ENCODE assay signal across 28 mouse cellular contexts in genomic region chr17:83899588-83900152, GRCm38 (mm10). TPM values are rescaled to one million over a fixed set of nuclear protein-coding genes. Genes with fewer than 3 reads are reported as not detected.
A peak's percentile ranks its signal among the peaks of the same experiment; 100 is the strongest.
DNase-seq lines count a peak whose midpoint lies in the region; ATAC-seq and TF ChIP-seq lines count a peak whose summit lies in the region.
"Had no signal": no experiment of that assay in that cellular context is flagged by ENCODE, and none has a peak within 500 bp of the region (broad histone marks: within the 10 kb centered on the region; RNA-seq: fewer than 3 reads in every experiment).

No protein-coding gene starts in this region.

- H3K4me3 ChIP-seq in forebrain, embryonic 10.5 days: no peak overlapping the region
- no peak overlapping the region for H3K4me3 ChIP-seq in forebrain, postnatal 0 days (ENCODE audit: low read depth, low read length)
- H3K4me3 ChIP-seq in embryonic facial prominence, embryonic 15.5 days (replicated peaks): no peak overlapping the region
- no peak overlapping the region for H3K4me3 ChIP-seq in limb, embryonic 15.5 days
- H3K4me3 ChIP-seq: erythroblast, embryonic 14.5 days; heart, embryonic 15.5 days; intestine, embryonic 15.5 days; left cerebral cortex, adult 2 months; liver, embryonic 13.5 days; megakaryocyte, embryonic 14.5 days; midbrain, embryonic 15.5 days; neural tube, embryonic 12.5 days had no signal

- no peak for TF ChIP-seq CTCF in forebrain, postnatal 0 days (IDR thresholded peaks at IDR 0.05; ENCODE audit: low read depth)

- no peak for ATAC-seq in forebrain, postnatal 0 days
- ATAC-seq in embryonic facial prominence, embryonic 15.5 days (ENCODE audit: insufficient number of reproducible peaks, low FRiP score, low TSS enrichment, low read depth): no peak
- no peak for ATAC-seq in limb, embryonic 15.5 days (ENCODE audit: insufficient number of reproducible peaks, low FRiP score, low TSS enrichment, low read depth)
- ATAC-seq: forebrain, embryonic 14.5 days; hindbrain, embryonic 16.5 days; intestine, embryonic 15.5 days; midbrain, embryonic 15.5 days had no signal

- H3K27ac ChIP-seq in forebrain, embryonic 10.5 days: peak overlapping the region; percentile 2; the same call in 1 of the 2 replicates
- H3K27ac ChIP-seq in forebrain, postnatal 0 days (ENCODE audit: low read depth, low read length): no peak overlapping the region
- peak overlapping the region; percentile 52 for H3K27ac ChIP-seq in embryonic facial prominence, embryonic 15.5 days (replicated peaks)
- peak overlapping the region; percentile 61; the same call in 1 of the 2 replicates for H3K27ac ChIP-seq in limb, embryonic 15.5 days
- H3K27ac ChIP-seq: heart, embryonic 15.5 days; intestine, embryonic 15.5 days; left cerebral cortex, adult 2 months; liver, embryonic 13.5 days; midbrain, embryonic 15.5 days; neural tube, embryonic 12.5 days had no signal

- DNase-seq in forebrain, embryonic 10.5 days (ENCODE audit: extremely low spot score, low spot score): no peak
- DNase-seq in forebrain, postnatal 0 days: no peak
- peak; percentile 38 to 63 for DNase-seq in kidney, postnatal 4 days
- DNase-seq in kidney, postnatal 36 days: no peak
- no peak for DNase-seq in cerebellum, postnatal 4 days (ENCODE audit: low spot score in 2 of 2)
- no peak for DNase-seq in layer of hippocampus, adult 18-20 months (ENCODE audit: low spot score in 2 of 2)
- DNase-seq: adrenal gland, postnatal 14 days; cerebellum, adult 2 months; cerebellum, postnatal 36 days; heart, postnatal 36 days; kidney, adult 9 months; layer of hippocampus, adult 9-11 months; left cerebral cortex, postnatal 4 days; liver, embryonic 13.5 days; lung, adult 2 months; lung, postnatal 36 days; right cerebral cortex, postnatal 14 days had no signal

- no peak overlapping the region for H3K4me2 ChIP-seq in forebrain, postnatal 0 days (ENCODE audit: low read depth)
- no peak overlapping the region for H3K4me2 ChIP-seq in embryonic facial prominence, embryonic 15.5 days (replicated peaks)
- H3K4me2 ChIP-seq in limb, embryonic 15.5 days: no peak overlapping the region
- H3K4me2 ChIP-seq: heart, embryonic 15.5 days; intestine, embryonic 15.5 days; liver, embryonic 13.5 days; midbrain, embryonic 15.5 days; neural tube, embryonic 12.5 days had no signal

- no peak overlapping the region for H3K9ac ChIP-seq in forebrain, postnatal 0 days
- no peak overlapping the region for H3K9ac ChIP-seq in embryonic facial prominence, embryonic 15.5 days
- no peak overlapping the region for H3K9ac ChIP-seq in limb, embryonic 15.5 days
- H3K9ac ChIP-seq: heart, embryonic 15.5 days; intestine, embryonic 15.5 days; liver, embryonic 13.5 days; midbrain, embryonic 15.5 days; neural tube, embryonic 12.5 days had no signal

- H3K27me3 ChIP-seq in forebrain, embryonic 10.5 days (ENCODE audit: poor library complexity, severe bottlenecking): peaks cover 22% of the 10 kb centered on the region; the same call in 1 of the 2 replicates
- H3K27me3 ChIP-seq in forebrain, postnatal 0 days (ENCODE audit: insufficient read depth, low read length): no peaks in the 10 kb centered on the region; the same call in 1 of the 2 replicates
- H3K27me3 ChIP-seq in embryonic facial prominence, embryonic 15.5 days: no peaks in the 10 kb centered on the region
- H3K27me3 ChIP-seq in limb, embryonic 15.5 days: no peaks in the 10 kb centered on the region
- H3K27me3 ChIP-seq: heart, embryonic 15.5 days; intestine, embryonic 15.5 days; midbrain, embryonic 15.5 days; neural tube, embryonic 12.5 days had no signal

- no peaks in the 10 kb centered on the region for H3K9me3 ChIP-seq in forebrain, embryonic 10.5 days
- H3K9me3 ChIP-seq in forebrain, postnatal 0 days (ENCODE audit: low read length): no peaks in the 10 kb centered on the region
- H3K9me3 ChIP-seq in embryonic facial prominence, embryonic 15.5 days (replicated peaks): no peaks in the 10 kb centered on the region
- no peaks in the 10 kb centered on the region for H3K9me3 ChIP-seq in limb, embryonic 15.5 days
- H3K9me3 ChIP-seq: heart, embryonic 15.5 days; intestine, embryonic 15.5 days; liver, embryonic 13.5 days; megakaryocyte, embryonic 14.5 days; midbrain, embryonic 15.5 days; neural tube, embryonic 12.5 days had no signal

- peaks cover 44% of the 10 kb centered on the region for H3K4me1 ChIP-seq in forebrain, embryonic 10.5 days
- H3K4me1 ChIP-seq in forebrain, postnatal 0 days (ENCODE audit: insufficient read depth): no peaks in the 10 kb centered on the region
- peaks cover 70% of the 10 kb centered on the region for H3K4me1 ChIP-seq in embryonic facial prominence, embryonic 15.5 days
- H3K4me1 ChIP-seq in limb, embryonic 15.5 days: peaks cover 65% of the 10 kb centered on the region
- H3K4me1 ChIP-seq: midbrain, embryonic 15.5 days had no signal

- H3K36me3 ChIP-seq in forebrain, embryonic 10.5 days (replicated peaks): no peaks in the 10 kb centered on the region
- H3K36me3 ChIP-seq in forebrain, postnatal 0 days (ENCODE audit: insufficient read depth): no peaks in the 10 kb centered on the region
- no peaks in the 10 kb centered on the region for H3K36me3 ChIP-seq in embryonic facial prominence, embryonic 15.5 days
- no peaks in the 10 kb centered on the region for H3K36me3 ChIP-seq in limb, embryonic 15.5 days
- H3K36me3 ChIP-seq: heart, embryonic 15.5 days; intestine, embryonic 15.5 days; liver, embryonic 13.5 days; midbrain, embryonic 15.5 days; neural tube, embryonic 12.5 days had no signal

- WGBS in forebrain, embryonic 10.5 days: 77% methylated on average over 7 of the region's 7 CpGs
- WGBS in forebrain, postnatal 0 days: 79% methylated on average over 7 of the region's 7 CpGs
- WGBS in embryonic facial prominence, embryonic 15.5 days: 65% methylated on average over 7 of the region's 7 CpGs
- 60% methylated on average over 7 of the region's 7 CpGs for WGBS in limb, embryonic 15.5 days

RNA-seq across cellular contexts. Expression of gene Haao, which starts 51.9 kb away (rescaled TPM):
- 0.25 and 0.36 TPM in 2 replicates for polyA plus RNA-seq in forebrain, embryonic 10.5 days (2016; fragmentation: Nextera tagmentation; extraction: Ambion mirVana)
- not detected in 2 replicates for total RNA-seq in forebrain, postnatal 0 days (2014; rRNA removed)
- not detected in 2 replicates for polyA plus RNA-seq in forebrain, postnatal 0 days (2015; fragmentation: Nextera tagmentation; extraction: Ambion mirVana)
- polyA plus RNA-seq in embryonic facial prominence, embryonic 15.5 days (2015; fragmentation: Nextera tagmentation; extraction: Ambion mirVana): 1.1 and 1.6 TPM in 2 replicates
- 1.4 and 2.2 TPM in 2 replicates for polyA plus RNA-seq in limb, embryonic 15.5 days (2015; fragmentation: Nextera tagmentation; extraction: Ambion mirVana)
- total RNA-seq in layer of hippocampus, adult 18-20 months (2021): under 1 TPM in 1 of 2 experiments, not detected in 1; 0.30 TPM
- total RNA-seq: left cerebral cortex, adult 2 months had no signal
- polyA plus RNA-seq: erythroblast, embryonic 14.5 days; midbrain, embryonic 15.5 days; neural tube, embryonic 12.5 days had no signal

Comparison
In these comparisons a context has a peak if more than half of its experiments do, and no peak if none do; other contexts are left out.
1. DNase-seq: peak in kidney, postnatal 4 days (2 of 2); none in forebrain, embryonic 10.5 days (single experiment), forebrain, postnatal 0 days (single experiment), kidney, postnatal 36 days (0 of 2), cerebellum, postnatal 4 days (0 of 2) and layer of hippocampus, adult 18-20 months (0 of 2).